Mouse (Mus musculus) stomach, adult 2 months (tissue): Measurements from ENCODE around the gene Srsf11. TPM values are rescaled to one million over a fixed set of nuclear protein-coding genes. Genes with fewer than 3 reads are reported as not detected.

Experiments used
- polyA plus RNA-seq: library from polyadenylated mRNA; depleted of rRNA; stranded (reverse); fragments of >200 nt; gene quantifications from 2 replicates; pipeline ENCODE4 v1.2.3, GENCODE M21; 2012; rRNA removed

Gene Srsf11
- polyA plus RNA-seq = 66.1 and 67.2 TPM in 2 replicates

GRCm38 (mm10) chr3:158036329-158036988 is at the start of gene Srsf11, which contains the start of gene Lrrc40:
TSS of gene Srsf11 (minus strand) at chr3:158036639.
TSS of gene Lrrc40 (plus strand) at chr3:158036662.

Other genes with a start within 250 kb of the Srsf11 start
- gene Cth, start 111.6 kb downstream of the Srsf11 start, polyA plus RNA-seq = 3.1 and 3.7 TPM in 2 replicates
- gene Ankrd13c, start 89.4 kb downstream of the Srsf11 start, polyA plus RNA-seq = 7.6 and 17.5 TPM in 2 replicates
- 0.33 and 0.93 TPM in 2 replicates for gene Lrrc40, start within 50 bp of the Srsf11 start, polyA plus RNA-seq